Mouse (Mus musculus) thymus, adult 2 months (tissue): ENCODE results near the gene Gm3448. TPM values are rescaled to one million over a fixed set of nuclear protein-coding genes. Genes with fewer than 3 reads are reported as not detected.
"Not testable (repeated sequence)": the region's sequence is repeated elsewhere in the genome, so short reads cannot be mapped to it uniquely, and the experiment has no call there.

Experiments
- DNase-seq: peaks from one replicate; pipeline ENCODE4 v3.0.0; 2021
- H3K27ac ChIP-seq: fragments of 200-500 bp; 2 replicates; pipeline ENCODE4 v1.5.1; 2012; ENCODE audit warnings: low read length, control low read depth; ENCODE audit not compliant: control insufficient read depth, insufficient read depth
- H3K27me3 ChIP-seq: fragments of 200-500 bp; 2 replicates; pipeline ENCODE4 v1.6.1; 2012; ENCODE audit warnings: mild to moderate bottlenecking, low read length, moderate library complexity, mixed read lengths; ENCODE audit not compliant: control insufficient read depth, insufficient read depth
- H3K36me3 ChIP-seq: fragments of 200-500 bp; 2 replicates; pipeline ENCODE4 v1.6.1; 2012; ENCODE audit warnings: mild to moderate bottlenecking, low read length, moderate library complexity; ENCODE audit not compliant: control insufficient read depth, insufficient read depth
- H3K4me1 ChIP-seq: fragments of 200-500 bp; replicated peaks from 2 replicates; pipeline ENCODE4 v1.6.1; 2012; ENCODE audit warnings: low read length; ENCODE audit not compliant: control insufficient read depth, insufficient read depth
- H3K4me3 ChIP-seq: fragments of 200-500 bp; 2 replicates; pipeline ENCODE4 v1.5.1; 2012; ENCODE audit warnings: mild to moderate bottlenecking, low read length, control low read depth, moderate library complexity; ENCODE audit not compliant: control insufficient read depth, insufficient read depth
- WGBS: fragments of 180-500 bp; shearing (Covaris S2); methylation state at CpG from one replicate; pipeline ENCODE4 v1.1.7; 2018; 5-methylcytosine and 5-hydroxymethylcytosine counted together
- polyA plus RNA-seq: library from polyadenylated mRNA; depleted of rRNA; stranded (reverse); fragments of >200 nt; gene quantifications from 2 replicates; pipeline ENCODE4 v1.2.3, GENCODE M21; 2012

Gm3448 gene
- polyA plus RNA-seq, 1 experiment = 0.92 TPM

GRCm38 (mm10) chr17:15025513-15025912 lies 15.8 kb downstream of the Gm3448 start:
- WGBS = no CpG with 5 or more reads among the region's 6 CpGs

GRCm38 (mm10) chr17:15024502-15025193 lies 16.7 kb downstream of the Gm3448 start:
- not testable (repeated sequence) for DNase-seq, H3K4me3 ChIP-seq, H3K4me1 ChIP-seq, H3K27me3 ChIP-seq, H3K36me3 ChIP-seq, H3K27ac ChIP-seq
- no CpG with 5 or more reads among the region's 48 CpGs for WGBS

More at GRCm38 (mm10) chr17:15025513-15025912, 15.8 kb downstream of the Gm3448 start:
- H3K36me3 ChIP-seq, H3K27ac ChIP-seq, DNase-seq, H3K27me3 ChIP-seq, H3K4me1 ChIP-seq, H3K4me3 ChIP-seq: not testable (repeated sequence)

- WGBS = no CpG with 5 or more reads among the region's 97 CpGs
- not testable (repeated sequence) for H3K4me3 ChIP-seq, H3K36me3 ChIP-seq, DNase-seq, H3K27ac ChIP-seq, H3K4me1 ChIP-seq, H3K27me3 ChIP-seq
Observed at GRCm38 (mm10) chr17:15023878-15024492, 17.4 kb downstream of the Gm3448 start.

DNA sequence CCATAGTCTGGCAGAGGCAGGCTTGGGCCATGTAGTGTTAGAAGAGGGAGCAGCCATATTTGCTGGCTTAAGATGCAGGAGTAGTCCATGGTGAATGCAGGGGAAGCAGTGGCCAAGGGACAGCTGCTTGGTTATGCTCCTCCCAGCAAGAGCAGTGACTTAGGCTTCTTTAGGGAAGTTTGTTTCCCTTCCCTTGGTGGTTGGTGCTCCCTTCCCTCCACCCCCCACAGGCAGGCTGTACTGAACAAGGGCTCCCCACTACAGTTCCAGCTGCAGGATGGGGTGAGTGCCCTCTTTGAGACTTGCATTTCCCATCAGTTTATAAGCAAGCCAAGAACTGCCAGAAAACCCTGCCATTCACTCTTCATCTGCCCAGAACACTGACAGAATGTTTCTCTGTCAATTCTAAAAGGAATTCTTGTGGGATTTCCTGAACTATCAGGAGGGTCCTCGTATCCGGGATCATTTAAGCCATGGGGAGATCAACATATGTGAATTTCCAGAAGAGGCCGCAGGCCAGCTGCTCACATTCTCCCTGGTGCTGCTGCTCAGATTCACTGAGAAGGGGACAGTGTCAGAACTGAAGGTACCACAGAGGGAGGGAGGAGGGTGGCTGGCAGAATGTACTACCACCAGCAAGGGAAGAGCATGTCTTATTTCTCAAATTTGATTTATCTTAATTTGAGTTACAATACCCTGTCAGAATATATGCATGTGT lies 19.7 kb downstream of the Gm3448 start:
- 88% methylated on average over 3 of the region's 3 CpGs for WGBS
- not testable (repeated sequence) for H3K4me3 ChIP-seq, DNase-seq, H3K36me3 ChIP-seq, H3K27me3 ChIP-seq, H3K27ac ChIP-seq, H3K4me1 ChIP-seq

GRCm38 (mm10) chr17:15009706-15010413 lies 31.5 kb downstream of the Gm3448 start, which contains the start of gene Gm3435:
Gm3435 (plus strand) TSS chr17:15010176.
- no CpG with 5 or more reads among the region's 60 CpGs for WGBS
- H3K36me3 ChIP-seq, DNase-seq, H3K4me1 ChIP-seq, H3K27ac ChIP-seq, H3K27me3 ChIP-seq, H3K4me3 ChIP-seq: not testable (repeated sequence)

GRCm38 (mm10) chr17:15009088-15009487 lies 32.2 kb downstream of the Gm3448 start:
- H3K36me3 ChIP-seq, H3K4me3 ChIP-seq, DNase-seq, H3K27ac ChIP-seq, H3K4me1 ChIP-seq, H3K27me3 ChIP-seq: not testable (repeated sequence)
- WGBS = no CpG with 5 or more reads among the region's 3 CpGs

- WGBS = no CpG with 5 or more reads among the region's 4 CpGs
- H3K27ac ChIP-seq, H3K4me1 ChIP-seq, H3K27me3 ChIP-seq, H3K4me3 ChIP-seq, H3K36me3 ChIP-seq, DNase-seq: not testable (repeated sequence)
Observed at GRCm38 (mm10) chr17:15000047-15000446, 41.3 kb downstream of the Gm3448 start.

GRCm38 (mm10) chr17:14994140-14994539 lies 47.2 kb downstream of the Gm3448 start:
- H3K4me1 ChIP-seq, H3K4me3 ChIP-seq, H3K27me3 ChIP-seq, H3K27ac ChIP-seq, DNase-seq, H3K36me3 ChIP-seq: not testable (repeated sequence)
- no CpG with 5 or more reads among the region's 5 CpGs for WGBS

DNA sequence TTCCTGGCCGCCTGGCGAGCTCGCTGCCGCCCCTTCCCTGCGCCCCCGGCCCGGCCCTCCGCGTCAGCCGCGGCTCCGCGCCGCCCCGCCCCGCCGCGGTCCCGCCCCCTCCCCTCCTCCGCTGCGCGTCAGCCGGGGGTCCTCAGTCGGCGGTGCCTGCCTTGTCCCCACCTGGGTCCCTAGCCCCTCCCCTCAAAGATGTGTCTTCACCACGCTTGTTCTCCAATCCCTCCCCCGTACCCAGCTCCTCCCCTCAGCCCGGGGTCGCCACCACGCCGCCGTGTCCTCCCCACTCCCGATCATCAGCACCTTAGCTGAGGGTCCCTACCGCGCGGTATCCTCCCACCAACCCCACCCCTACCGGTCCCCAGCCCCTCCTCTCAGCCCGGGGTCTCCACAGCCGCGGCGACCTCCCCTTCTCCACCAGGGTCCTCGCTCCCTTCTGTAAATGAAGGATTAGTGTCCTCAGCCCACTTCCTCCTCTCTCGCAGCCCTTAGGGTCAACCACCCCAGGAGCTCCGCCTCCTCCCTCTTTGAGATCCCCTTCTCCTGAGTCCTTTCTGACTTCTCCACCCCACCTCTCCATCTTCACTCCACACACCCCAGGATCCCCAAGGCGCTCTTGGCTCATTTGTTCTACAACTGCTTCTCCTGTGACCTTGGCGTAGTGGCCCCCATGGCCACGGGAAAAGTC lies 48.1 kb downstream of the Gm3448 start:
- H3K4me1 ChIP-seq, DNase-seq, H3K36me3 ChIP-seq, H3K27me3 ChIP-seq, H3K27ac ChIP-seq, H3K4me3 ChIP-seq: not testable (repeated sequence)
- no CpG with 5 or more reads among the region's 47 CpGs for WGBS

- H3K27ac ChIP-seq, H3K27me3 ChIP-seq, H3K36me3 ChIP-seq, DNase-seq, H3K4me3 ChIP-seq, H3K4me1 ChIP-seq: not testable (repeated sequence)
- WGBS = no CpG with 5 or more reads among the region's 98 CpGs
Observed at GRCm38 (mm10) chr17:14992522-14993138, 48.7 kb downstream of the Gm3448 start.
